Mouse (Mus musculus): ENCODE data around the gene Gdf5. TPM values are rescaled to one million over a fixed set of nuclear protein-coding genes. Genes with fewer than 3 reads are reported as not detected.
"Not testable (repeated sequence)": the region's sequence is repeated elsewhere in the genome, so short reads cannot be mapped to it uniquely, and the experiment has no call there.

The Gdf5 gene
- polyA plus RNA-seq, 1 experiment from 2014 or later = 2.7 TPM

DNA sequence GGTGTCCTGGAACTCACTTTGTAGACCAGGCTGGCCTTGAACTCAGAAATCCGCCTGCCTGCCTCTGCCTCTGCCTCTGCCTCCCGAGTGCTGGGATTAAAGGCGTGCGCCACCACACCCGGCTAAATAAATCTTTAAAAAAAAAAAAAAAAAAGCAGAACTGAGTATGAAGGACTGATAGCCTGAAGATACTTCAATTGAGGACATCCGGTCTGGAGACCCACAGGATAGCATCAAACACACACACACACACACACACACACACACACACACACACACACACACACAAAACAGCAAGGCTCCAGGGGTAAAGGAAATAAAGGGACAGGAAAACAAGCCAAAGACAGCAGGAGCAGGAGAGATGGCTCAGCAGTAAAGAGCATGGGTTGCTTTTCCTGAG, 20.0 kb downstream of the Gdf5 start:
- not testable (repeated sequence) for H3K27ac ChIP-seq (ENCODE audit: low read length); H3K27me3 ChIP-seq (replicated peaks; ENCODE audit: control insufficient read depth, insufficient read depth, low read length); H3K36me3 ChIP-seq (ENCODE audit: control insufficient read depth, insufficient read depth); H3K9ac ChIP-seq (replicated peaks; ENCODE audit: low read depth, low read length); H3K4me3 ChIP-seq (replicated peaks; ENCODE audit: low read length); ATAC-seq; H3K4me1 ChIP-seq (replicated peaks; ENCODE audit: control insufficient read depth, insufficient read depth, low read length); H3K4me2 ChIP-seq (ENCODE audit: low read length); H3K9me3 ChIP-seq (ENCODE audit: control insufficient read depth, low read length)
- 96% methylated on average over 6 of the region's 6 CpGs for WGBS

DNA sequence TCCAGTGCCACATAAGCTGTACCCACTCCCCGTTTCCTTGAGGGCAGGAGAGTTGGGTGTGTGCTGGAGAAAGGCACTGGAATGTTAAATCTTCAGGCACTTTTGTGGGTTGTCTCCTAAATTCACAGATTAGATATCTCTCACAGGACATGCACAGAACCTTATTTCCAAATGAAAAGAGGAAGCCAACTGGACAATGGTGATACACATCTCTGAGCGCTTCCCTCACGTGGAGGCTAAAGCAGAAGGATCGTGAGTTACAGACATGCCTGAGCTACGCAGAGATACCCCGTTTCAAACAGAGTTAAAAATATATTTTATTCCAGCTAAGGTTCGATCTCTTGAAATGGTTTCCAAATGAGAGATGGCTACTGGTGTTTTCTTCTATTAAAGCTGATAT, 22.0 kb downstream of the Gdf5 start:
- Histone ChIP-seq H3K27me3 (replicated peaks; ENCODE audit: control insufficient read depth, insufficient read depth, low read length) (no peaks in the 10 kb centered on the region), H3K9ac (replicated peaks; ENCODE audit: low read depth, low read length) (no peak overlapping the region), H3K4me2 (ENCODE audit: low read length) (no peak overlapping the region), H3K36me3 (ENCODE audit: control insufficient read depth, insufficient read depth) (peaks cover 4% of the 10 kb centered on the region), H3K4me3 (replicated peaks; ENCODE audit: low read length) (no peak overlapping the region), H3K27ac (ENCODE audit: low read length) (no peak overlapping the region), H3K4me1 (replicated peaks; ENCODE audit: control insufficient read depth, insufficient read depth, low read length) (no peaks in the 10 kb centered on the region), H3K9me3 (ENCODE audit: control insufficient read depth, low read length) (no peaks in the 10 kb centered on the region)
- no peak for ATAC-seq
- WGBS = 95% methylated on average over 7 of the region's 7 CpGs

DNA sequence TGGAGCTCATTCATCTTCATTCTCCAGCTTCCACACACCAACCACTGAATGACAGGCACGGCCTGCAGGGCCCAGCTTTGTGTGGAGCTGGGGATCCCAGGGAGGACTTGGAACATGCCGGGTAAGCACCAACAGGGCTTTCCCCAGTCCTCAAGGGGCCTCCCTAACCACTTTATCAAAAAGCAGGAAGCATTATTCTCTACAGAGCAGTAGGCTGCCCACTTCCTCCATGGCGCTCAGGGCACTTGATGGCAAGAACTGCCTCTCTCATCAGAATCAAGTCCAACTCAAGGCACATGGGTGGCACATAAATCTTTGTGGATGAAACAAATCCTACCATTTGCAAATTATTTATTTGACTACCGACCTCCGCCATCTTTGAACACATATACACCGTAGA, 30.5 kb downstream of the Gdf5 start:
- H3K27ac ChIP-seq (ENCODE audit: low read length) = no peak overlapping the region
- no peak overlapping the region for H3K4me3 ChIP-seq (replicated peaks; ENCODE audit: low read length)
- no peaks in the 10 kb centered on the region for H3K9me3 ChIP-seq (ENCODE audit: control insufficient read depth, low read length)
- WGBS = 93% methylated on average over 6 of the region's 6 CpGs
- no peak overlapping the region for H3K9ac ChIP-seq (replicated peaks; ENCODE audit: low read depth, low read length)
- no peak for ATAC-seq
- no peaks in the 10 kb centered on the region for H3K27me3 ChIP-seq (replicated peaks; ENCODE audit: control insufficient read depth, insufficient read depth, low read length)
- no peaks in the 10 kb centered on the region for H3K4me1 ChIP-seq (replicated peaks; ENCODE audit: control insufficient read depth, insufficient read depth, low read length)
- peaks cover 16% of the 10 kb centered on the region for H3K36me3 ChIP-seq (ENCODE audit: control insufficient read depth, insufficient read depth)
- H3K4me2 ChIP-seq (ENCODE audit: low read length) = no peak overlapping the region

DNA sequence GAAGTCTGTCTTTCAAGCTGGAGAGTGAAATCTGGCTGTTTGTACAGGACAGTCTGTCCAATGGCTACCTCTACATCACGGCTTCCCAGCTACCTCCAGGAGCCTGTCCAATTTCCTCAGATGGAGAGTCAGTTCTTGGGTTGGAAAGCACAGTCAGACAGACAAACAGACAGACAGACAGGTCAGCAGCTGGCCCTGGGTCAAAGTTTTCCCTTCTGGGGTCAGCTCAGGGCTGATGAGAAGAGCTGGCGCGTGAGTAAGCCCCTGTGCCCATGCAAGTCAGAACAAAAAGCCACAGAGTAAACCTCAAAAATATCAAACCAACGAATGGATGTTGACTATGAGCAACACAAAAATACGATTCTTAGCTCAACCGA, 41.5 kb downstream of the Gdf5 start:
- H3K4me2 ChIP-seq (ENCODE audit: low read length) = no peak overlapping the region
- no peak overlapping the region for H3K9ac ChIP-seq (replicated peaks; ENCODE audit: low read depth, low read length)
- WGBS = 92% methylated on average over 6 of the region's 6 CpGs
- no peaks in the 10 kb centered on the region for H3K27me3 ChIP-seq (replicated peaks; ENCODE audit: control insufficient read depth, insufficient read depth, low read length)
- H3K36me3 ChIP-seq (ENCODE audit: control insufficient read depth, insufficient read depth) = no peaks in the 10 kb centered on the region; the same call in 1 of the 2 replicates
- no peak overlapping the region for H3K27ac ChIP-seq (ENCODE audit: low read length)
- H3K4me3 ChIP-seq (replicated peaks; ENCODE audit: low read length) = no peak overlapping the region
- H3K4me1 ChIP-seq (replicated peaks; ENCODE audit: control insufficient read depth, insufficient read depth, low read length) = no peaks in the 10 kb centered on the region
- no peaks in the 10 kb centered on the region for H3K9me3 ChIP-seq (ENCODE audit: control insufficient read depth, low read length)
- no peak for ATAC-seq

DNA sequence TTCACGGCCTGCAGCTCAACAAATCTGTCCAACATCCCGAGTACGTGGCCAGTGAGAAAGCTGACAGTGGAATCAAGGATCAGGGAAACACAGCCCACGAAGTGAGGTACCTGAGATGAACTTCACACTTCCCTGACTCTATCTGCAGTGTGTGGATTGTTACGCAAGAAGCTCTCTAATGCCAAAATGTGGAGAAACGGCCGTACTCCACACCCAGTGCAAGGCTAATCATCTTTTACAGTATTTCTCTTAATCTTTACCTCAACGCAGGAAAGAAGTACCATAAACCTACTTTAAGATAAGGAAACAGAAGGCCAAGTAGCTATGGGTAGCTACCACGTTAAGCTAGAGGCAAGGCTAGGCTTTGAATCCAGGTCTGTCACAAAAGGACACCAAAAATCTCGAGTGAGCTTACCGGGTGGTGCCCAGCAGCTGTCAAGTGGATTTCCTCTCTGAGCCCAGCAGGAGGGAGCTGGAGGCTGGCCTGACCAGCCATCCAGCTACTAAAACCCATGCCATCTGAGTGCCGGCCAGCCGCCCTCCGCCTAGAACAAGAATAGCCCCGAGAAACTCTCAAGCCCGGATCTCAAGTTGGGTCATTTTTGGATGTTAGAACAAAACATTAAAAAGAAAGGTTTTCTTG, 42.1 kb downstream of the Gdf5 start:
- Histone ChIP-seq H3K4me2 (ENCODE audit: low read length) (no peak overlapping the region), H3K36me3 (ENCODE audit: control insufficient read depth, insufficient read depth) (no peaks in the 10 kb centered on the region), H3K4me1 (replicated peaks; ENCODE audit: control insufficient read depth, insufficient read depth, low read length) (no peaks in the 10 kb centered on the region), H3K9ac (replicated peaks; ENCODE audit: low read depth, low read length) (no peak overlapping the region), H3K27ac (ENCODE audit: low read length) (no peak overlapping the region), H3K4me3 (replicated peaks; ENCODE audit: low read length) (no peak overlapping the region), H3K27me3 (replicated peaks; ENCODE audit: control insufficient read depth, insufficient read depth, low read length) (no peaks in the 10 kb centered on the region), H3K9me3 (ENCODE audit: control insufficient read depth, low read length) (no peaks in the 10 kb centered on the region)
- no peak for ATAC-seq
- WGBS = 88% methylated on average over 16 of the region's 16 CpGs

DNA sequence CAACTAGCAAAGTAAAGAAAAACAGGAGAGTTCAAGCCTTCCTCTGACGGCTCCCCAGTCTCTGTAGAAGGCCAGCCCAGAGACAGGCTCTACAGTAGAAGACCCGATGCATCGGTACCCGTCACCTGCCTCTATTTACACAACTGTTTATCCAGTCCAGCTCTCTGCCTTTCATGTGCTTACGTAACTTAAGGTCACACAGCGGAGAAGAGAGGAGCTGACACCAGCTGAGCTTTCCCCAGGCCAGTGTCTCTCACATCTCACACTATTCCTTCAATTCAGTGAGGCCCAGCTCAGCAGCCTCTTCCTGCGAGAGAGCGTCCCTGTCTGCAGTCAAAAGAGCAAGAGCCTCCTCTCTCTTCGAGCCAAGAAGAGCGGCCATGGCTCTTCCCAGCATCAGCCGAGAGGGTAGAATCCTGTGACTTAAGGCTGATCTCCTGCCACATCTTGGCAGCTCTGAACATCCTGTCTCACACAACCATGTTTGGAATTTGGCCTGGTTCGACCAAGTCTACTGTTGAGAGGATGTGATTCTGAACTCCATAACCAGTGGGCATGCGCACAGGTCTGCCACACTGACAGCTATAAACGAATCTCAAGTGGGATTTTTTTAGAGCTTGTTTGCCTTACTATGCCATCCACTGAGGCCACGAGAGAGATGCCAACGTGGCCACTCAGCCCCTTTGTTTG, 50.0 kb downstream of the Gdf5 start:
- H3K9ac ChIP-seq (replicated peaks; ENCODE audit: low read depth, low read length) = no peak overlapping the region
- H3K36me3 ChIP-seq (ENCODE audit: control insufficient read depth, insufficient read depth) = peaks cover 9% of the 10 kb centered on the region; the same call in 1 of the 2 replicates
- no peaks in the 10 kb centered on the region for H3K4me1 ChIP-seq (replicated peaks; ENCODE audit: control insufficient read depth, insufficient read depth, low read length)
- no peak overlapping the region for H3K4me3 ChIP-seq (replicated peaks; ENCODE audit: low read length)
- H3K4me2 ChIP-seq (ENCODE audit: low read length) = no peak overlapping the region
- no peaks in the 10 kb centered on the region for H3K27me3 ChIP-seq (replicated peaks; ENCODE audit: control insufficient read depth, insufficient read depth, low read length)
- no peak for ATAC-seq
- no peak overlapping the region for H3K27ac ChIP-seq (ENCODE audit: low read length)
- 90% methylated on average over 16 of the region's 16 CpGs for WGBS
- no peaks in the 10 kb centered on the region for H3K9me3 ChIP-seq (ENCODE audit: control insufficient read depth, low read length)

DNA sequence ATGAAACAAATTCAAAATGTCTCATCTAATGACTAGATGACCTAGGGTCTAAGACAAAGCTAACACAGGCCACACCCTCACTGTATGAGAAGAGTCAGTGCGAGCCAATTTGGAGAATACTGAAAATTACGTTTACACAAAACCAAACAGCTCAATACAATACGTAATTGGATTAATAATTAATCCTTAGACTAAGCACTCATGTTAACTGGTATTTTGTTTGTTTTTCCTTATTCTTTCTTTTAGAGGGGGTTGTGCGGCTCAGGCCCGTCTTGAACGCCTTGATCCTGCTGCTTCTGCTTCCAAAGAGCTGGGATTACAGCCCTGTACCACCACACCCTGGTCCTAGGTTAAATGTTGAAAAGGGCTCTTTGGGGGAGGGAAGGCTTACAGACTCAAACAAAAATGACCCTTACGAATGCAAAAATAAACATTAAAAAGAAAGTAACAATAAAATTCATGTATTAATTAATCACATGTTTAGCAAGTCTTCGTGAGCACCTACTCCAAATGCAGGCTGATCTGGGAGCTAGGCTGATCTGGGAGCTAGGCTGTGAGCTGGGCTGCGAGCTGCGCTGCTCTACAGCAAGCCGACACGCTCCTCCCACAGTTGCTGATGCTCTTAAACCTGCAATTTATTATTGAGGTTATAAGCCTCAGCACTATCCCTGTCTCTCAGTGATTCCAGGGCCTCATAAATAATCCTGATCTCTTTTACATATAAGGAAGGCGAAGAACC, 50.7 kb downstream of the Gdf5 start:
- 90% methylated on average over 13 of the region's 13 CpGs for WGBS
- Histone ChIP-seq H3K36me3 (ENCODE audit: control insufficient read depth, insufficient read depth) (peaks cover 9% of the 10 kb centered on the region; the same call in 1 of the 2 replicates), H3K4me1 (replicated peaks; ENCODE audit: control insufficient read depth, insufficient read depth, low read length) (no peaks in the 10 kb centered on the region), H3K4me3 (replicated peaks; ENCODE audit: low read length) (no peak overlapping the region), H3K9ac (replicated peaks; ENCODE audit: low read depth, low read length) (no peak overlapping the region), H3K27me3 (replicated peaks; ENCODE audit: control insufficient read depth, insufficient read depth, low read length) (no peaks in the 10 kb centered on the region), H3K9me3 (ENCODE audit: control insufficient read depth, low read length) (no peaks in the 10 kb centered on the region), H3K4me2 (ENCODE audit: low read length) (no peak overlapping the region), H3K27ac (ENCODE audit: low read length) (no peak overlapping the region)
- no peak for ATAC-seq

Other genes with a start within 250 kb of the Gdf5 start
- 46.8 and 52.3 TPM in 2 replicates for gene Edem2, start 215.9 kb downstream of the Gdf5 start, polyA plus RNA-seq (2015; fragmentation: Nextera tagmentation; extraction: Ambion mirVana)
- gene Gm17581, start 209.5 kb downstream of the Gdf5 start, polyA plus RNA-seq (2015; fragmentation: Nextera tagmentation; extraction: Ambion mirVana) = not detected in 2 replicates
- gene Procr, start 194.2 kb downstream of the Gdf5 start, polyA plus RNA-seq (2015; fragmentation: Nextera tagmentation; extraction: Ambion mirVana) = 1.8 and 2.9 TPM in 2 replicates
- 12.8 and 13.9 TPM in 2 replicates for gene Mmp24, start 170.0 kb downstream of the Gdf5 start, polyA plus RNA-seq (2015; fragmentation: Nextera tagmentation; extraction: Ambion mirVana)
- gene BC029722, start 125.9 kb downstream of the Gdf5 start, polyA plus RNA-seq (2015; fragmentation: Nextera tagmentation; extraction: Ambion mirVana) = 31.0 and 35.2 TPM in 2 replicates
- 148 TPM in 2 replicates for gene Eif6, start 118.4 kb downstream of the Gdf5 start, polyA plus RNA-seq (2015; fragmentation: Nextera tagmentation; extraction: Ambion mirVana)
- gene Fam83c, start 110.5 kb downstream of the Gdf5 start, polyA plus RNA-seq (2015; fragmentation: Nextera tagmentation; extraction: Ambion mirVana) = 0.42 and 0.70 TPM in 2 replicates
- gene Uqcc1, start 15.1 kb downstream of the Gdf5 start, polyA plus RNA-seq (2015; fragmentation: Nextera tagmentation; extraction: Ambion mirVana) = 66.5 and 78.2 TPM in 2 replicates
- gene Gm15557, start 4.6 kb downstream of the Gdf5 start, polyA plus RNA-seq (2015; fragmentation: Nextera tagmentation; extraction: Ambion mirVana) = not detected in 2 replicates
- gene Cep250, start 11.1 kb upstream of the Gdf5 start, polyA plus RNA-seq (2015; fragmentation: Nextera tagmentation; extraction: Ambion mirVana) = 17.0 and 18.9 TPM in 2 replicates
- 1.7 and 2.4 TPM in 2 replicates for gene 6430550D23Rik, start 62.6 kb upstream of the Gdf5 start, polyA plus RNA-seq (2015; fragmentation: Nextera tagmentation; extraction: Ambion mirVana)
- 350 and 382 TPM in 2 replicates for gene Ergic3, start 62.7 kb upstream of the Gdf5 start, polyA plus RNA-seq (2015; fragmentation: Nextera tagmentation; extraction: Ambion mirVana)
- not detected in 2 replicates for gene Fer1l4, start 107.6 kb upstream of the Gdf5 start, polyA plus RNA-seq (2015; fragmentation: Nextera tagmentation; extraction: Ambion mirVana)
- 5.2 and 7.5 TPM in 2 replicates for gene Spag4, start 119.8 kb upstream of the Gdf5 start, polyA plus RNA-seq (2015; fragmentation: Nextera tagmentation; extraction: Ambion mirVana)
- gene Cpne1, start 166.6 kb upstream of the Gdf5 start, polyA plus RNA-seq (2015; fragmentation: Nextera tagmentation; extraction: Ambion mirVana) = 28.9 and 30.4 TPM in 2 replicates
- gene Rbm12, start 166.6 kb upstream of the Gdf5 start, polyA plus RNA-seq (2015; fragmentation: Nextera tagmentation; extraction: Ambion mirVana) = 37.6 and 38.8 TPM in 2 replicates
- gene Gm28036, start 181.7 kb upstream of the Gdf5 start, polyA plus RNA-seq (2015; fragmentation: Nextera tagmentation; extraction: Ambion mirVana) = 20.7 and 28.6 TPM in 2 replicates
- 295 and 326 TPM in 2 replicates for gene Romo1, start 198.7 kb upstream of the Gdf5 start, polyA plus RNA-seq (2015; fragmentation: Nextera tagmentation; extraction: Ambion mirVana)
- gene Nfs1, start 198.8 kb upstream of the Gdf5 start, polyA plus RNA-seq (2015; fragmentation: Nextera tagmentation; extraction: Ambion mirVana) = 39.7 and 45.2 TPM in 2 replicates
- gene Rbm39, start 234.9 kb upstream of the Gdf5 start, polyA plus RNA-seq (2015; fragmentation: Nextera tagmentation; extraction: Ambion mirVana) = 494 and 529 TPM in 2 replicates

Data from forebrain, embryonic 16.5 days (tissue).